Mouse (Mus musculus): ENCODE results near the gene Lpp. TPM values are rescaled to one million over a fixed set of nuclear protein-coding genes. Genes with fewer than 3 reads are reported as not detected.

Gene Lpp
- total and polyA plus RNA-seq, 2 experiments from 2014 or later, result 7.9 to 15.9 TPM

GRCm38 (mm10) chr16:24447666-24448492 lies 54.6 kb downstream of the Lpp start:
- Histone ChIP-seq H3K9me3 (ENCODE audit: low read length) (no peaks in the 10 kb centered on the region), H3K27ac (ENCODE audit: low read depth, low read length) (no peak overlapping the region), H3K27me3 (ENCODE audit: insufficient read depth, low read length) (no peaks in the 10 kb centered on the region), H3K9ac (replicated peaks; ENCODE audit: low read length, poor library complexity, severe bottlenecking) (no peak overlapping the region), H3K4me1 (ENCODE audit: insufficient read depth, low read length) (0 out of 2 replicates have a peak, but pooled peaks cover 1% of the 10 kb centered on the region), H3K36me3 (ENCODE audit: insufficient read depth, low read length) (no peaks in the 10 kb centered on the region), H3K4me3 (ENCODE audit: low read depth, low read length) (no peak overlapping the region), H3K4me2 (ENCODE audit: low read depth, low read length, poor library complexity, severe bottlenecking) (no peak overlapping the region)
- no peak for TF ChIP-seq CTCF (IDR thresholded peaks at IDR 0.05)
- no peak for ATAC-seq (ENCODE audit: low FRiP score)
- no peak for DNase-seq (ENCODE audit: low spot score)
- 68% methylated on average over 7 of the region's 7 CpGs for WGBS

DNA sequence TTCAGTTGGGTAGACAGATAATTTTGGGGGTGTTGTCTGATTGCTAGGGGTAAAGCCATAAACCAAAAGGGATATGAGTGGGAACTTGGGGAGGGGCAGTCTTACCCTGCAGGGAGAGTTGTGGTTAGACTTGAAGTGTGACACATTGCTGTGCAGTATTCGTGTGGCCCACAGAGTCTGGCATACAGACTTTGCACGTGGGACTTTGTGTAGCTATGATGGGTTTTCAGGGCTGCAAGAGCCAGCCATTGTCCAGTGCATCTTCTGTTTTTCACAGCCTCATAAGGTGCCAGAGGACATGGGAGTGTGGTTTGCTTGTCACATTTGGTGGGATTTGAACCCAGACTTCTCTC lies 55.2 kb downstream of the Lpp start:
- DNase-seq (ENCODE audit: low spot score), result no peak
- 77% methylated on average over 2 of the region's 2 CpGs for WGBS
- no peaks in the 10 kb centered on the region for H3K9me3 ChIP-seq (ENCODE audit: low read length)
- no peak overlapping the region for H3K4me3 ChIP-seq (ENCODE audit: low read depth, low read length)
- no peaks in the 10 kb centered on the region for H3K27me3 ChIP-seq (ENCODE audit: insufficient read depth, low read length)
- TF ChIP-seq CTCF (IDR thresholded peaks at IDR 0.05), result no peak
- 0 out of 2 replicates have a peak, but pooled peaks cover 1% of the 10 kb centered on the region for H3K4me1 ChIP-seq (ENCODE audit: insufficient read depth, low read length)
- no peaks in the 10 kb centered on the region for H3K36me3 ChIP-seq (ENCODE audit: insufficient read depth, low read length)
- no peak overlapping the region for H3K4me2 ChIP-seq (ENCODE audit: low read depth, low read length, poor library complexity, severe bottlenecking)
- ATAC-seq (ENCODE audit: low FRiP score), result no peak
- H3K27ac ChIP-seq (ENCODE audit: low read depth, low read length), result no peak overlapping the region
- no peak overlapping the region for H3K9ac ChIP-seq (replicated peaks; ENCODE audit: low read length, poor library complexity, severe bottlenecking)

DNA sequence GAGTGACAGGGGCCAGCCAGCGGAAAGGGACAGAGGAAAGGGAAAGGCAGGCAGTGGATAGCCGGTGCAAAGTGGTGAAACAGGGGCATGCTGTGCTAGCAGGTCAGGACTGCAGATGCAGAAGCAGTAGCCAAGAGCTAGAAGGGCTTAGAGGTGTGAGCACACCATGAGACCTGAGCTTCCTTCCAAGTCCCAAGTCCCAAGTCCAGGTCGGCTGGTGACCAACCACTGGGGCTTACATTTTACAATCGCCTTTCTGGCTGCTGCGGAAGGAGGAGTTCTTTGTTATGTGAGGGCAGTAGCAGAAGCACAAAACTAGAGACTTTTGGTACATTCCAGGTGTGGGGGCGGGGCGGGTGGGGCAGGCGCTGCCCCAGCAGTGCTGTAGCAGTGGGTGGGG lies 56.5 kb downstream of the Lpp start:
- no peaks in the 10 kb centered on the region for H3K9me3 ChIP-seq (ENCODE audit: low read length)
- no peak for ATAC-seq (ENCODE audit: low FRiP score)
- no peaks in the 10 kb centered on the region for H3K27me3 ChIP-seq (ENCODE audit: insufficient read depth, low read length)
- H3K4me2 ChIP-seq (ENCODE audit: low read depth, low read length, poor library complexity, severe bottlenecking), result no peak overlapping the region
- 26% methylated on average over 7 of the region's 8 CpGs for WGBS
- no peak overlapping the region for H3K4me3 ChIP-seq (ENCODE audit: low read depth, low read length)
- H3K9ac ChIP-seq (replicated peaks; ENCODE audit: low read length, poor library complexity, severe bottlenecking), result no peak overlapping the region
- H3K4me1 ChIP-seq (ENCODE audit: insufficient read depth, low read length), result 0 out of 2 replicates have a peak, but pooled peaks cover 3% of the 10 kb centered on the region
- no peak for DNase-seq (ENCODE audit: low spot score)
- H3K36me3 ChIP-seq (ENCODE audit: insufficient read depth, low read length), result no peaks in the 10 kb centered on the region
- no peak for TF ChIP-seq CTCF (IDR thresholded peaks at IDR 0.05)
- no peak overlapping the region for H3K27ac ChIP-seq (ENCODE audit: low read depth, low read length)

DNA sequence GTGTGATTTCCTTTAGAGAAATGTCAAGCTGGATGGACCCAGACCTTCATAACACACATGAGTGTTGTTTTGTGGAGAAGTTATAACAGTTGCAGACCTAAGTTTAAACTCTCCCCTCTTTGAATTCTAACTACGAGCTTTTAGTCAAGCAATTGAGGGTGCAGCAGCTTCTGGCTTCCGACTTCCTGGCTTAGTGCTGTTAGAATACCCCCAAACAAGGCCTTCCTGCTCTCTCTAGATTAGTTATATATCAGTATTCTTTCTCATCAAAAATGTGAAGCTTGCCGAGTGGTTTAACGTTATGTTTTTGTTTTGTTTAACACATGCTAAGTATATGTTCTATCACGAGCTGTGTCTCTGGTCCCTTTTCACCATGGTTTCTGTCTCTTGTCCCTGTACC lies 56.9 kb downstream of the Lpp start:
- H3K36me3 ChIP-seq (ENCODE audit: insufficient read depth, low read length), result no peaks in the 10 kb centered on the region
- no peak for ATAC-seq (ENCODE audit: low FRiP score)
- 76% methylated on average over 5 of the region's 5 CpGs for WGBS

DNA sequence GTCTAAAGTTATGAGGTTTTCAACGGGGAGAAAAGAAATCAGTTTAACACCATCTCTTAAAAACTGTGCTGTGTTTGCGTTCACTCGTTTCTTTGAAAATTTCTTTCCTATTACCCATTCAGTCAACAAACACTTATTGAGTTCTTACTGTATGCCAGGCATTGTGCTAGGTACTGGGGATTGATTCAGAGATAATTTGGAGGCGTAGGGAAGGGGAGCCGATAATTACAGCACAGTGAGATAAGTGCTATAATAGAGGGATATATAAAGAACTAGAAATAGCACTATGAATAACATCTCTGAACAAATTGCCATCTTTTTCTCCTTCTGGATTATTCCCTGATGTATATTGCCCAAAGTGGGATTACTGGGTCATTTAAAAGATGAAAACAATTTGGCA lies 57.8 kb downstream of the Lpp start:
- Histone ChIP-seq H3K4me2 (ENCODE audit: low read depth, low read length, poor library complexity, severe bottlenecking) (no peak overlapping the region), H3K27me3 (ENCODE audit: insufficient read depth, low read length) (no peaks in the 10 kb centered on the region), H3K9ac (replicated peaks; ENCODE audit: low read length, poor library complexity, severe bottlenecking) (no peak overlapping the region), H3K4me3 (ENCODE audit: low read depth, low read length) (no peak overlapping the region), H3K4me1 (ENCODE audit: insufficient read depth, low read length) (0 out of 2 replicates have a peak, but pooled peaks cover 3% of the 10 kb centered on the region), H3K27ac (ENCODE audit: low read depth, low read length) (no peak overlapping the region), H3K9me3 (ENCODE audit: low read length) (no peaks in the 10 kb centered on the region), H3K36me3 (ENCODE audit: insufficient read depth, low read length) (no peaks in the 10 kb centered on the region)
- DNase-seq (ENCODE audit: low spot score) (no peak), ATAC-seq (ENCODE audit: low FRiP score) (no peak)
- WGBS, result 80% methylated on average over 5 of the region's 5 CpGs
- TF ChIP-seq CTCF (IDR thresholded peaks at IDR 0.05), result no peak

More for the DNA sequence above, 56.9 kb downstream of the Lpp start:
- no peaks in the 10 kb centered on the region for H3K27me3 ChIP-seq (ENCODE audit: insufficient read depth, low read length)
- no peak for DNase-seq (ENCODE audit: low spot score)
- no peak overlapping the region for H3K4me3 ChIP-seq (ENCODE audit: low read depth, low read length)
- no peak for TF ChIP-seq CTCF (IDR thresholded peaks at IDR 0.05)
- no peak overlapping the region for H3K9ac ChIP-seq (replicated peaks; ENCODE audit: low read length, poor library complexity, severe bottlenecking)
- H3K27ac ChIP-seq (ENCODE audit: low read depth, low read length), result no peak overlapping the region
- no peak overlapping the region for H3K4me2 ChIP-seq (ENCODE audit: low read depth, low read length, poor library complexity, severe bottlenecking)
- H3K9me3 ChIP-seq (ENCODE audit: low read length), result no peaks in the 10 kb centered on the region
- H3K4me1 ChIP-seq (ENCODE audit: insufficient read depth, low read length), result 0 out of 2 replicates have a peak, but pooled peaks cover 3% of the 10 kb centered on the region

DNA sequence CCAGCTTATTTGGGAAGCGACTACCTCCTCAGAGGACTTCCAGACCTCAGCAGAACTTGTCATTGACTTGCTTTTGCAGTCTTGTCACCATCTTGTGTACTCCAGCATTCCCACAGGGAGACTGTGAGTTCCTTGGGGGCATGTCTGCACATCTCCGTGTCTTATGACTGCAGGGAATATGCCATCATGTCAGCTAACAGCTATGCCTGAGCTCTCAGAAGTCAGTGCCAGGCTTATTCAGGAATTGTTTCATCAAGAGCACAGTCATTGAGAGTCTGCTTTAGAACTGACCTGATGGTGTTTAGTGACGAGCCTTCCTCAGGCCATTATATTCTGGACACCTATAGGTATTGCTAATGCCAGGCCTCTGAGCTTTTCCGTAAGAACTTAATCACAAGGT lies 60.2 kb downstream of the Lpp start:
- Histone ChIP-seq H3K27ac (ENCODE audit: low read depth, low read length) (no peak overlapping the region), H3K4me2 (ENCODE audit: low read depth, low read length, poor library complexity, severe bottlenecking) (no peak overlapping the region), H3K4me1 (ENCODE audit: insufficient read depth, low read length) (0 out of 2 replicates have a peak, but pooled peaks cover 3% of the 10 kb centered on the region), H3K36me3 (ENCODE audit: insufficient read depth, low read length) (no peaks in the 10 kb centered on the region), H3K9ac (replicated peaks; ENCODE audit: low read length, poor library complexity, severe bottlenecking) (no peak overlapping the region), H3K9me3 (ENCODE audit: low read length) (no peaks in the 10 kb centered on the region), H3K27me3 (ENCODE audit: insufficient read depth, low read length) (no peaks in the 10 kb centered on the region), H3K4me3 (ENCODE audit: low read depth, low read length) (no peak overlapping the region)
- WGBS, result 81% methylated on average over 4 of the region's 4 CpGs
- DNase-seq (ENCODE audit: low spot score) (no peak), ATAC-seq (ENCODE audit: low FRiP score) (no peak)
- no peak for TF ChIP-seq CTCF (IDR thresholded peaks at IDR 0.05)
